Mouse (Mus musculus) heart, embryonic 10.5 days (tissue): ENCODE results near the gene Dnah17. TPM values are rescaled to one million over a fixed set of nuclear protein-coding genes. Genes with fewer than 3 reads are reported as not detected.

ENCODE experiments used
- DNase-seq: peaks from one replicate; pipeline ENCODE4 v3.0.0-alpha.2; 2017; ENCODE audit warnings: low spot score
- H3K27ac ChIP-seq: fragments of 300-500 bp; sonication (generic); 2 replicates; pipeline ENCODE4 v1.5.1; 2016; ENCODE audit warnings: mild to moderate bottlenecking
- H3K27me3 ChIP-seq: fragments of 300-500 bp; sonication (generic); 2 replicates; pipeline ENCODE4 v1.6.1; 2016; ENCODE audit warnings: mild to moderate bottlenecking; ENCODE audit not compliant: poor library complexity, insufficient read depth, severe bottlenecking
- H3K36me3 ChIP-seq: fragments of 300-500 bp; sonication (generic); 2 replicates; pipeline ENCODE4 v1.6.1; 2016; ENCODE audit warnings: mild to moderate bottlenecking, moderate library complexity
- H3K4me1 ChIP-seq: fragments of 300-500 bp; sonication (generic); 2 replicates; pipeline ENCODE4 v1.6.1; 2016; ENCODE audit warnings: mild to moderate bottlenecking
- H3K4me3 ChIP-seq: fragments of 300-500 bp; sonication (generic); 2 replicates; pipeline ENCODE4 v1.5.1; 2016; ENCODE audit warnings: mild to moderate bottlenecking, moderate library complexity
- H3K9me3 ChIP-seq: fragments of 300-500 bp; sonication (generic); 2 replicates; pipeline ENCODE4 v1.6.1; 2016; ENCODE audit warnings: mild to moderate bottlenecking, moderate library complexity
- WGBS: fragments of 180-500 bp; shearing (Covaris S2); methylation state at CpG from one replicate; pipeline ENCODE4 v1.1.7; 2016; 5-methylcytosine and 5-hydroxymethylcytosine counted together
- polyA plus RNA-seq: library from polyadenylated mRNA; unstranded; fragments of >200 nt; fragmentation: Nextera tagmentation; extraction: Ambion mirVana; gene quantifications from 2 replicates; pipeline ENCODE4 v1.2.1, GENCODE M21; 2016

Dnah17 gene
- polyA plus RNA-seq, 1 experiment from 2014 or later = 0.14 TPM

- Histone ChIP-seq H3K27ac (no peak overlapping the region), H3K9me3 (no peaks in the 10 kb centered on the region), H3K27me3 (no peaks in the 10 kb centered on the region), H3K4me3 (no peak overlapping the region), H3K36me3 (no peaks in the 10 kb centered on the region), H3K4me1 (peaks cover 33% of the 10 kb centered on the region)
- 66% methylated on average over 8 of the region's 8 CpGs for WGBS
- no peak for DNase-seq
These were observed 26.1 kb upstream of the Dnah17 start for GRCm38 (mm10) chr11:118156480-118157060.

GRCm38 (mm10) chr11:118152964-118153363, 22.5 kb upstream of the Dnah17 start:
- Histone ChIP-seq H3K27ac (no peak overlapping the region), H3K9me3 (no peaks in the 10 kb centered on the region), H3K36me3 (no peaks in the 10 kb centered on the region), H3K27me3 (no peaks in the 10 kb centered on the region), H3K4me1 (peaks cover 36% of the 10 kb centered on the region), H3K4me3 (no peak overlapping the region)
- no peak for DNase-seq
- 69% methylated on average over 4 of the region's 4 CpGs for WGBS

- Histone ChIP-seq H3K9me3 (no peaks in the 10 kb centered on the region), H3K27ac (no peak overlapping the region; the same call in 1 of the 2 replicates), H3K36me3 (no peaks in the 10 kb centered on the region), H3K27me3 (no peaks in the 10 kb centered on the region), H3K4me3 (no peak overlapping the region), H3K4me1 (peaks cover 33% of the 10 kb centered on the region)
- DNase-seq = no peak
- WGBS = 72% methylated on average over 5 of the region's 5 CpGs
These were observed 21.2 kb upstream of the Dnah17 start for GRCm38 (mm10) chr11:118151423-118152180.

- Histone ChIP-seq H3K36me3 (no peaks in the 10 kb centered on the region), H3K27me3 (no peaks in the 10 kb centered on the region), H3K4me1 (peaks cover 33% of the 10 kb centered on the region), H3K9me3 (no peaks in the 10 kb centered on the region), H3K27ac (peak overlapping the region; percentile 48; the same call in 1 of the 2 replicates), H3K4me3 (no peak overlapping the region)
- 57% methylated on average over 9 of the region's 9 CpGs for WGBS
- no peak for DNase-seq
These were observed 19.8 kb upstream of the Dnah17 start for GRCm38 (mm10) chr11:118150115-118150701.

GRCm38 (mm10) chr11:118147877-118148637, 17.6 kb upstream of the Dnah17 start:
- Histone ChIP-seq H3K27ac (no peak overlapping the region), H3K9me3 (no peaks in the 10 kb centered on the region), H3K4me1 (peaks cover 37% of the 10 kb centered on the region), H3K36me3 (no peaks in the 10 kb centered on the region), H3K4me3 (no peak overlapping the region), H3K27me3 (no peaks in the 10 kb centered on the region)
- no peak for DNase-seq
- WGBS = 72% methylated on average over 9 of the region's 9 CpGs

GRCm38 (mm10) chr11:118146446-118146845, 16.0 kb upstream of the Dnah17 start:
- 91% methylated on average over 10 of the region's 10 CpGs for WGBS
- no peaks in the 10 kb centered on the region for H3K9me3 ChIP-seq
- H3K4me1 ChIP-seq = peaks cover 44% of the 10 kb centered on the region
- H3K4me3 ChIP-seq = no peak overlapping the region
- H3K27ac ChIP-seq = peak overlapping the region; percentile 32; the same call in 1 of the 2 replicates
- no peaks in the 10 kb centered on the region for H3K27me3 ChIP-seq
- DNase-seq = no peak
- H3K36me3 ChIP-seq = no peaks in the 10 kb centered on the region

- WGBS = 73% methylated on average over 16 of the region's 16 CpGs
These were observed 15.4 kb upstream of the Dnah17 start for GRCm38 (mm10) chr11:118145771-118146351.

GRCm38 (mm10) chr11:118145092-118145491, 14.7 kb upstream of the Dnah17 start:
- Histone ChIP-seq H3K4me1 (peaks cover 42% of the 10 kb centered on the region), H3K9me3 (no peaks in the 10 kb centered on the region), H3K27ac (no peak overlapping the region), H3K4me3 (no peak overlapping the region), H3K36me3 (no peaks in the 10 kb centered on the region), H3K27me3 (no peaks in the 10 kb centered on the region)
- DNase-seq = no peak
- 79% methylated on average over 4 of the region's 4 CpGs for WGBS

More at GRCm38 (mm10) chr11:118145771-118146351, 15.4 kb upstream of the Dnah17 start:
- Histone ChIP-seq H3K27me3 (no peaks in the 10 kb centered on the region), H3K27ac (peak overlapping the region; percentile 32; the same call in 1 of the 2 replicates), H3K4me3 (no peak overlapping the region; the same call in 1 of the 2 replicates), H3K9me3 (no peaks in the 10 kb centered on the region), H3K36me3 (no peaks in the 10 kb centered on the region), H3K4me1 (peaks cover 42% of the 10 kb centered on the region)
- DNase-seq = no peak

- Histone ChIP-seq H3K4me1 (peaks cover 31% of the 10 kb centered on the region), H3K9me3 (no peaks in the 10 kb centered on the region), H3K27me3 (no peaks in the 10 kb centered on the region), H3K36me3 (no peaks in the 10 kb centered on the region), H3K4me3 (no peak overlapping the region), H3K27ac (no peak overlapping the region)
- WGBS = 84% methylated on average over 4 of the region's 4 CpGs
- no peak for DNase-seq
These were observed 13.3 kb upstream of the Dnah17 start for GRCm38 (mm10) chr11:118143731-118144130.

- Histone ChIP-seq H3K4me1 (peaks cover 31% of the 10 kb centered on the region), H3K36me3 (no peaks in the 10 kb centered on the region), H3K9me3 (no peaks in the 10 kb centered on the region), H3K27ac (peak overlapping the region; percentile 56), H3K27me3 (no peaks in the 10 kb centered on the region), H3K4me3 (no peak overlapping the region)
- no peak for DNase-seq
- 26% methylated on average over 7 of the region's 7 CpGs for WGBS
These were observed 12.2 kb upstream of the Dnah17 start for GRCm38 (mm10) chr11:118142547-118143165.

GRCm38 (mm10) chr11:118140771-118141565, 10.5 kb upstream of the Dnah17 start:
- H3K27me3 ChIP-seq = no peaks in the 10 kb centered on the region
- no peak for DNase-seq
- 69% methylated on average over 10 of the region's 10 CpGs for WGBS
- peaks cover 40% of the 10 kb centered on the region for H3K4me1 ChIP-seq
- no peak overlapping the region for H3K4me3 ChIP-seq
- no peaks in the 10 kb centered on the region for H3K36me3 ChIP-seq
- H3K27ac ChIP-seq = no peak overlapping the region
- no peaks in the 10 kb centered on the region for H3K9me3 ChIP-seq
